Mouse (Mus musculus) bone marrow, adult 2 months (tissue): ENCODE measurements around the gene Gyg.

Experiments
- CTCF ChIP-seq: fragments of 200-500 bp; IDR thresholded peaks from 2 replicates; pipeline ENCODE4 v1.5.1; 2011; ENCODE audit warnings: low read length, control low read depth; ENCODE audit not compliant: control insufficient read depth, insufficient read depth
- POLR2A ChIP-seq: fragments of 200-500 bp; IDR thresholded peaks from 2 replicates; pipeline ENCODE4 v1.6.1; 2011; ENCODE audit warnings: low read depth, mild to moderate bottlenecking, control low read depth, low read length, borderline replicate concordance; ENCODE audit not compliant: control insufficient read depth

DNA sequence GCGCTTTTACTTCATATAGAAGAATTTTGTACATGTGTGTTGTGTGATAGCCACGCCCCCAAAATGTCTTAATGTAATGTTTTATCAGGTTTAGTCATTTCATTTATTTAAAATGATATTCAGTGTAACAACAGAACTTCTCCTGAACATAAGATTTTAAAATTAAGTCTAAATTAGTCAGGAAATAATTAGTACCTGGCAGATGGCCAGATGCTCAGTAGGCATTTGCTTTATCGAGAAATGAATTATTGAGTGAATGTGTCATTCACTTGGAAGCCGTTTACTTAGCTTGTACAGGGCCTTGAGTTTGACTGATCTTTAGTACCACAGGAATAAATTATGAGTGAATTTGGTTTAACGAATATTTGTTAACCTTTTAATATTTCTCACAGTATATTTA lies 46.2 kb downstream of the Gyg start:
- TF ChIP-seq CTCF, result no peak
- no peak for TF ChIP-seq POLR2A
